Mouse (Mus musculus): Measurements from ENCODE around the gene Gsto1. TPM values are rescaled to one million over a fixed set of nuclear protein-coding genes. Genes with fewer than 3 reads are reported as not detected.
"Not testable (repeated sequence)": the region's sequence is repeated elsewhere in the genome, so short reads cannot be mapped to it uniquely, and the experiment has no call there.

Gsto1 gene
- total and polyA plus RNA-seq, 3 experiments, result 143 to 461 (median 190) TPM

- TF ChIP-seq MAX (IDR thresholded peaks at IDR 0.05; ENCODE audit: low read length) (no peak), TAL1 (IDR thresholded peaks at IDR 0.05; ENCODE audit: low read length) (no peak)
Measured at GRCm38 (mm10) chr19:47849735-47850134, 5.0 kb upstream of the Gsto1 start (continued).

GRCm38 (mm10) chr19:47852131-47852530, 2.6 kb upstream of the Gsto1 start:
- not testable (repeated sequence) for H3K79me2 ChIP-seq (ENCODE audit: control insufficient read depth, insufficient read depth, low read length, poor library complexity); H3K9me3 ChIP-seq (replicated peaks; ENCODE audit: insufficient read depth, low read length); H3K9ac ChIP-seq (ENCODE audit: control insufficient read depth, low read depth, low read length, poor library complexity, severe bottlenecking); H3K4me3 ChIP-seq (ENCODE audit: control insufficient read depth in 1 of 2, insufficient read depth in 1 of 2, low read depth in 2 of 2, low read length in 2 of 2); H3K27me3 ChIP-seq (ENCODE audit: control insufficient read depth in 1 of 2, insufficient read depth in 2 of 2, low read length in 2 of 2); DNase-seq (ENCODE audit: low read depth, low spot score); H3K27ac ChIP-seq (ENCODE audit: control insufficient read depth, low read depth, low read length); H3K36me3 ChIP-seq (ENCODE audit: control insufficient read depth in 1 of 2, insufficient read depth in 2 of 2, low read length in 2 of 2)
- peaks cover 5 to 10% of the 10 kb centered on the region in 2 experiments for H3K4me1 ChIP-seq (ENCODE audit: control insufficient read depth in 1 of 2, insufficient read depth in 2 of 2, low read length in 2 of 2)

- no peak overlapping the region for H3K9ac ChIP-seq (ENCODE audit: control insufficient read depth, low read depth, low read length, poor library complexity, severe bottlenecking)
- H3K4me1 ChIP-seq (ENCODE audit: control insufficient read depth in 1 of 2, insufficient read depth in 2 of 2, low read length in 2 of 2), result peaks cover 5 to 10% of the 10 kb centered on the region in 2 experiments
- H3K36me3 ChIP-seq (ENCODE audit: control insufficient read depth in 1 of 2, insufficient read depth in 2 of 2, low read length in 2 of 2), result peaks cover 0 to 5% of the 10 kb centered on the region in 2 experiments; a peak in 2 of 4 replicates
- no peak for DNase-seq (ENCODE audit: low read depth, low spot score)
- no peak overlapping the region for H3K27ac ChIP-seq (ENCODE audit: control insufficient read depth, low read depth, low read length)
- TF ChIP-seq MYB (IDR thresholded peaks at IDR 0.05; ENCODE audit: low read depth, low read length) (no peak), GATA1 (IDR thresholded peaks at IDR 0.05; ENCODE audit: low read depth, low read length) (no peak), MAZ (IDR thresholded peaks at IDR 0.05; ENCODE audit: low read depth, low read length) (no peak), TCF12 (IDR thresholded peaks at IDR 0.05; ENCODE audit: low read depth, low read length) (no peak), MXI1 (IDR thresholded peaks at IDR 0.05; ENCODE audit: low read depth, low read length) (no peak), KAT2A (conservative IDR thresholded peaks at IDR 0.05; ENCODE audit: low read depth, low read length) (no peak)
- H3K4me3 ChIP-seq (ENCODE audit: control insufficient read depth in 1 of 2, insufficient read depth in 1 of 2, low read depth in 2 of 2, low read length in 2 of 2), result no peak overlapping the region
- peaks cover 10% of the 10 kb centered on the region for H3K79me2 ChIP-seq (ENCODE audit: control insufficient read depth, insufficient read depth, low read length, poor library complexity)
- H3K9me3 ChIP-seq (replicated peaks; ENCODE audit: insufficient read depth, low read length), result no peaks in the 10 kb centered on the region
- H3K27me3 ChIP-seq (ENCODE audit: control insufficient read depth in 1 of 2, insufficient read depth in 2 of 2, low read length in 2 of 2), result no peaks in the 10 kb centered on the region
Measured at GRCm38 (mm10) chr19:47853053-47853452, 1.7 kb upstream of the Gsto1 start.

GRCm38 (mm10) chr19:47853951-47854795, 597 bp upstream of the Gsto1 start:
- Histone ChIP-seq H3K9ac (ENCODE audit: control insufficient read depth, low read depth, low read length, poor library complexity, severe bottlenecking) (peak overlapping the region; percentile 46), H3K27me3 (ENCODE audit: control insufficient read depth in 1 of 2, insufficient read depth in 2 of 2, low read length in 2 of 2) (no peaks in the 10 kb centered on the region), H3K27ac (ENCODE audit: control insufficient read depth, low read depth, low read length) (no peak overlapping the region)

More at GRCm38 (mm10) chr19:47853951-47854795, 597 bp upstream of the Gsto1 start:
- Histone ChIP-seq H3K4me3 (ENCODE audit: control insufficient read depth in 1 of 2, insufficient read depth in 1 of 2, low read depth in 2 of 2, low read length in 2 of 2) (peak overlapping the region; percentile 82 to 86), H3K4me1 (ENCODE audit: control insufficient read depth in 1 of 2, insufficient read depth in 2 of 2, low read length in 2 of 2) (peaks cover 5 to 10% of the 10 kb centered on the region in 2 experiments), H3K36me3 (ENCODE audit: control insufficient read depth in 1 of 2, insufficient read depth in 2 of 2, low read length in 2 of 2) (peaks cover 1 to 5% of the 10 kb centered on the region in 2 experiments), H3K79me2 (ENCODE audit: control insufficient read depth, insufficient read depth, low read length, poor library complexity) (peaks cover 10% of the 10 kb centered on the region), H3K9me3 (replicated peaks; ENCODE audit: insufficient read depth, low read length) (no peaks in the 10 kb centered on the region)
- DNase-seq (ENCODE audit: low read depth, low spot score), result no peak
- TF ChIP-seq MAX (IDR thresholded peaks at IDR 0.05; ENCODE audit: low read length) (no peak), SMC3 (IDR thresholded peaks at IDR 0.05; ENCODE audit: low read depth, low read length) (no peak)
